Mouse (Mus musculus) erythroblast, embryonic 14.5 days (primary cell): ENCODE results near the gene Fzd4.

Experiments
- GATA1 ChIP-seq: IDR thresholded peaks from 2 replicates; pipeline ENCODE4 v1.6.1; 2012; ENCODE audit warnings: low read length, inconsistent platforms, mixed read lengths
- TAL1 ChIP-seq: IDR thresholded peaks from 3 replicates; pipeline ENCODE4 v1.6.1; 2012; ENCODE audit warnings: low read length, inconsistent platforms, mixed read lengths

- no peak for TF ChIP-seq GATA1
- no peak for TF ChIP-seq TAL1
Observed at GRCm38 (mm10) chr7:89422650-89423049, 18.5 kb downstream of the Fzd4 start.
